Mouse (Mus musculus): ENCODE results near the gene Wnt3a. TPM values are rescaled to one million over a fixed set of nuclear protein-coding genes. Genes with fewer than 3 reads are reported as not detected.
A peak's percentile ranks its signal among the peaks of the same experiment; 100 is the strongest.

The Wnt3a gene
- under 1 TPM in 3 of 4 experiments, not detected in 1; 0.10 to 0.22 (median 0.16) TPM for total RNA-seq (2022)

- no peak for DNase-seq (ENCODE audit: low spot score in 2 of 2)
Measured at GRCm38 (mm10) chr11:59290702-59291303, at the start of gene Wnt3a. Gene Wnt3a (minus strand): TSS chr11:59290752.

GRCm38 (mm10) chr11:59338736-59339120, 48.2 kb upstream of the Wnt3a start:
- peak; percentile 68 to 75 for DNase-seq (ENCODE audit: low spot score in 2 of 2)

- peak in 1 of 2 experiments; percentile 18 for DNase-seq (ENCODE audit: low spot score in 2 of 2)
Measured at GRCm38 (mm10) chr11:59337955-59338735, 47.6 kb upstream of the Wnt3a start.

GRCm38 (mm10) chr11:59336381-59336780, 45.8 kb upstream of the Wnt3a start:
- no peak for DNase-seq (ENCODE audit: low spot score in 2 of 2)

GRCm38 (mm10) chr11:59335942-59336341, 45.4 kb upstream of the Wnt3a start:
- DNase-seq (ENCODE audit: low spot score in 2 of 2), result no peak

- DNase-seq (ENCODE audit: low spot score in 2 of 2), result no peak
Measured at GRCm38 (mm10) chr11:59335150-59335549, 44.6 kb upstream of the Wnt3a start.

GRCm38 (mm10) chr11:59332938-59333337, 42.4 kb upstream of the Wnt3a start:
- no peak for DNase-seq (ENCODE audit: low spot score in 2 of 2)

GRCm38 (mm10) chr11:59331167-59331869, 40.8 kb upstream of the Wnt3a start:
- DNase-seq (ENCODE audit: low spot score in 2 of 2), result no peak

GRCm38 (mm10) chr11:59330560-59330959, 40.0 kb upstream of the Wnt3a start:
- peak in 1 of 2 experiments; percentile 70 for DNase-seq (ENCODE audit: low spot score in 2 of 2)

GRCm38 (mm10) chr11:59329616-59330015, 39.1 kb upstream of the Wnt3a start:
- no peak for DNase-seq (ENCODE audit: low spot score in 2 of 2)

GRCm38 (mm10) chr11:59327625-59328024, 37.1 kb upstream of the Wnt3a start:
- no peak for DNase-seq (ENCODE audit: low spot score in 2 of 2)

GRCm38 (mm10) chr11:59324777-59325176, 34.2 kb upstream of the Wnt3a start:
- no peak for DNase-seq (ENCODE audit: low spot score in 2 of 2)

GRCm38 (mm10) chr11:59322988-59323387, 32.4 kb upstream of the Wnt3a start:
- no peak for DNase-seq (ENCODE audit: low spot score in 2 of 2)

- no peak for DNase-seq (ENCODE audit: low spot score in 2 of 2)
Measured at GRCm38 (mm10) chr11:59316517-59316916, 26.0 kb upstream of the Wnt3a start.

- no peak for DNase-seq (ENCODE audit: low spot score in 2 of 2)
Measured at GRCm38 (mm10) chr11:59313944-59314343, 23.4 kb upstream of the Wnt3a start.

- no peak for DNase-seq (ENCODE audit: low spot score in 2 of 2)
Measured at GRCm38 (mm10) chr11:59313029-59313811, 22.7 kb upstream of the Wnt3a start.

- no peak for DNase-seq (ENCODE audit: low spot score in 2 of 2)
Measured at GRCm38 (mm10) chr11:59312501-59312900, 21.9 kb upstream of the Wnt3a start.

- DNase-seq (ENCODE audit: low spot score in 2 of 2), result no peak
Measured at GRCm38 (mm10) chr11:59312060-59312459, 21.5 kb upstream of the Wnt3a start.

GRCm38 (mm10) chr11:59309976-59310375, 19.4 kb upstream of the Wnt3a start:
- DNase-seq (ENCODE audit: low spot score in 2 of 2), result no peak

GRCm38 (mm10) chr11:59309106-59309805, 18.7 kb upstream of the Wnt3a start:
- DNase-seq (ENCODE audit: low spot score in 2 of 2), result no peak

GRCm38 (mm10) chr11:59308625-59309024, 18.1 kb upstream of the Wnt3a start:
- DNase-seq (ENCODE audit: low spot score in 2 of 2), result no peak
